Mouse (Mus musculus): Measurements from ENCODE around the gene Il6st. TPM values are rescaled to one million over a fixed set of nuclear protein-coding genes. Genes with fewer than 3 reads are reported as not detected.
"Not testable (repeated sequence)": the region's sequence is repeated elsewhere in the genome, so short reads cannot be mapped to it uniquely, and the experiment has no call there.

Il6st gene
- polyA plus RNA-seq, 1 experiment, result 38.1 TPM

GRCm38 (mm10) chr13:112424212-112424611 lies 39.7 kb upstream of the Il6st start:
- TF ChIP-seq POLR2A (IDR thresholded peaks at IDR 0.05; ENCODE audit: control insufficient read depth, extremely low read depth, insufficient read depth, low read length, poor library complexity) (no peak), CTCF (IDR thresholded peaks at IDR 0.05; ENCODE audit: borderline replicate concordance, control insufficient read depth, extremely low read depth, insufficient read depth, low read length, poor library complexity) (no peak)
- Histone ChIP-seq H3K27me3 (ENCODE audit: control insufficient read depth, insufficient read depth, low read length) (no peaks in the 10 kb centered on the region), H3K4me3 (ENCODE audit: control insufficient read depth, insufficient read depth, low read length) (no peak overlapping the region; the same call in 1 of the 2 replicates), H3K36me3 (ENCODE audit: control insufficient read depth, insufficient read depth, low read length) (no peaks in the 10 kb centered on the region), H3K27ac (ENCODE audit: control insufficient read depth, insufficient read depth, low read length) (peak overlapping the region; percentile 100), H3K4me1 (replicated peaks; ENCODE audit: control insufficient read depth, insufficient read depth, low read length) (peaks cover 45% of the 10 kb centered on the region)
- DNase-seq, result peak; percentile 70
- WGBS, result 8% methylated on average over 2 of the region's 2 CpGs

- 5% methylated on average over 7 of the region's 7 CpGs for WGBS
- peak; percentile 71 for DNase-seq
- Histone ChIP-seq H3K27ac (ENCODE audit: control insufficient read depth, insufficient read depth, low read length) (peak overlapping the region; percentile 100), H3K4me1 (replicated peaks; ENCODE audit: control insufficient read depth, insufficient read depth, low read length) (peaks cover 43% of the 10 kb centered on the region), H3K27me3 (ENCODE audit: control insufficient read depth, insufficient read depth, low read length) (no peaks in the 10 kb centered on the region), H3K36me3 (ENCODE audit: control insufficient read depth, insufficient read depth, low read length) (no peaks in the 10 kb centered on the region), H3K4me3 (ENCODE audit: control insufficient read depth, insufficient read depth, low read length) (no peak overlapping the region)
- TF ChIP-seq CTCF (IDR thresholded peaks at IDR 0.05; ENCODE audit: borderline replicate concordance, control insufficient read depth, extremely low read depth, insufficient read depth, low read length, poor library complexity) (no peak), POLR2A (IDR thresholded peaks at IDR 0.05; ENCODE audit: control insufficient read depth, extremely low read depth, insufficient read depth, low read length, poor library complexity) (no peak)
Observed at GRCm38 (mm10) chr13:112424635-112425034, 39.2 kb upstream of the Il6st start.

GRCm38 (mm10) chr13:112425181-112425654 lies 38.7 kb upstream of the Il6st start:
- TF ChIP-seq POLR2A (IDR thresholded peaks at IDR 0.05; ENCODE audit: control insufficient read depth, extremely low read depth, insufficient read depth, low read length, poor library complexity) (no peak), CTCF (IDR thresholded peaks at IDR 0.05; ENCODE audit: borderline replicate concordance, control insufficient read depth, extremely low read depth, insufficient read depth, low read length, poor library complexity) (no peak)
- peak; percentile 37 for DNase-seq
- 12% methylated on average over 8 of the region's 8 CpGs for WGBS
- H3K4me1 ChIP-seq (replicated peaks; ENCODE audit: control insufficient read depth, insufficient read depth, low read length), result peaks cover 43% of the 10 kb centered on the region
- H3K36me3 ChIP-seq (ENCODE audit: control insufficient read depth, insufficient read depth, low read length), result no peaks in the 10 kb centered on the region
- no peaks in the 10 kb centered on the region for H3K27me3 ChIP-seq (ENCODE audit: control insufficient read depth, insufficient read depth, low read length)
- peak overlapping the region; percentile 98 for H3K27ac ChIP-seq (ENCODE audit: control insufficient read depth, insufficient read depth, low read length)
- peak overlapping the region; percentile 19 for H3K4me3 ChIP-seq (ENCODE audit: control insufficient read depth, insufficient read depth, low read length)

- H3K4me3 ChIP-seq (ENCODE audit: control insufficient read depth, insufficient read depth, low read length), result peak overlapping the region; percentile 26
Observed at GRCm38 (mm10) chr13:112426265-112427135, 37.4 kb upstream of the Il6st start.

GRCm38 (mm10) chr13:112427136-112427470 lies 36.8 kb upstream of the Il6st start:
- peak overlapping the region; percentile 98 for H3K27ac ChIP-seq (ENCODE audit: control insufficient read depth, insufficient read depth, low read length)

More at GRCm38 (mm10) chr13:112426265-112427135, 37.4 kb upstream of the Il6st start:
- Histone ChIP-seq H3K36me3 (ENCODE audit: control insufficient read depth, insufficient read depth, low read length) (no peaks in the 10 kb centered on the region), H3K27me3 (ENCODE audit: control insufficient read depth, insufficient read depth, low read length) (no peaks in the 10 kb centered on the region), H3K4me1 (replicated peaks; ENCODE audit: control insufficient read depth, insufficient read depth, low read length) (peaks cover 43% of the 10 kb centered on the region), H3K27ac (ENCODE audit: control insufficient read depth, insufficient read depth, low read length) (peak overlapping the region; percentile 98)
- 8% methylated on average over 13 of the region's 13 CpGs for WGBS
- peak; percentile 52 for DNase-seq
- TF ChIP-seq POLR2A (IDR thresholded peaks at IDR 0.05; ENCODE audit: control insufficient read depth, extremely low read depth, insufficient read depth, low read length, poor library complexity) (0 out of 2 replicates have a peak, but pooled peaks have one; percentile 16), CTCF (IDR thresholded peaks at IDR 0.05; ENCODE audit: borderline replicate concordance, control insufficient read depth, extremely low read depth, insufficient read depth, low read length, poor library complexity) (no peak)

GRCm38 (mm10) chr13:112427521-112427920 lies 36.3 kb upstream of the Il6st start:
- no peaks in the 10 kb centered on the region for H3K36me3 ChIP-seq (ENCODE audit: control insufficient read depth, insufficient read depth, low read length)
- H3K4me1 ChIP-seq (replicated peaks; ENCODE audit: control insufficient read depth, insufficient read depth, low read length), result peaks cover 40% of the 10 kb centered on the region
- WGBS, result 21% methylated on average over 15 of the region's 15 CpGs
- H3K27me3 ChIP-seq (ENCODE audit: control insufficient read depth, insufficient read depth, low read length), result no peaks in the 10 kb centered on the region
- H3K4me3 ChIP-seq (ENCODE audit: control insufficient read depth, insufficient read depth, low read length), result no peak overlapping the region
- H3K27ac ChIP-seq (ENCODE audit: control insufficient read depth, insufficient read depth, low read length), result peak overlapping the region; percentile 98
- TF ChIP-seq POLR2A (IDR thresholded peaks at IDR 0.05; ENCODE audit: control insufficient read depth, extremely low read depth, insufficient read depth, low read length, poor library complexity) (no peak), CTCF (IDR thresholded peaks at IDR 0.05; ENCODE audit: borderline replicate concordance, control insufficient read depth, extremely low read depth, insufficient read depth, low read length, poor library complexity) (no peak)
- peak; percentile 65 for DNase-seq

More at GRCm38 (mm10) chr13:112427136-112427470, 36.8 kb upstream of the Il6st start:
- not testable (repeated sequence) for H3K27me3 ChIP-seq (ENCODE audit: control insufficient read depth, insufficient read depth, low read length); H3K4me3 ChIP-seq (ENCODE audit: control insufficient read depth, insufficient read depth, low read length); H3K36me3 ChIP-seq (ENCODE audit: control insufficient read depth, insufficient read depth, low read length)
- 47% methylated on average over 4 of the region's 4 CpGs for WGBS
- peak; percentile 24 for DNase-seq
- H3K4me1 ChIP-seq (replicated peaks; ENCODE audit: control insufficient read depth, insufficient read depth, low read length), result peaks cover 41% of the 10 kb centered on the region
